Mouse (Mus musculus): ENCODE measurements around the gene Tmigd3. TPM values are rescaled to one million over a fixed set of nuclear protein-coding genes. Genes with fewer than 3 reads are reported as not detected.

Tmigd3 gene
- total and polyA plus RNA-seq, 3 experiments: 0.25 TPM; not detected in 2

- Histone ChIP-seq H3K36me3 (replicated peaks in 1 of 2; ENCODE audit: control insufficient read depth in 1 of 2, insufficient read depth in 1 of 2, low read length in 1 of 2) (no peaks in the 10 kb centered on the region), H3K4me2 (ENCODE audit: insufficient read depth, low read depth, poor library complexity, severe bottlenecking) (peak overlapping the region; percentile 76), H3K4me3 (replicated peaks in 1 of 3; ENCODE audit: low read depth in 2 of 3, low read length in 2 of 3, poor library complexity in 1 of 3) (peak overlapping the region; percentile 55 to 67 (median 60)), H3K9me3 (replicated peaks; ENCODE audit: low read length) (peaks cover 3% of the 10 kb centered on the region), H3K4me1 (ENCODE audit: control insufficient read depth in 1 of 2, insufficient read depth in 2 of 2) (peaks cover 8 to 44% of the 10 kb centered on the region in 2 experiments), H3K27ac (ENCODE audit: insufficient read depth, low read depth) (peak overlapping the region; percentile 97), H3K9ac (ENCODE audit: insufficient read depth, low read depth) (peak overlapping the region; percentile 93), H3K27me3 (replicated peaks) (no peaks in the 10 kb centered on the region), H3K79me2 (replicated peaks; ENCODE audit: control insufficient read depth, extremely low read depth, insufficient read depth, poor library complexity, severe bottlenecking) (no peaks in the 10 kb centered on the region)
- in situ Hi-C loops (cut with MboI; ENCODE audit: low pct_ligation_motif_present, low pct_unique_long_range_greater_than_20kb, low sequenced_read_pairs): loop anchor here (5.0 kb wide), 1 partner anchor 70 kb away; no protein-coding TSS in a partner anchor
- dilution Hi-C loops (cut with MboI; ENCODE audit: extremely low pct_ligation_motif_present, extremely low pct_unique_long_range_greater_than_20kb, low sequenced_read_pairs): no loop called here
- DNase-seq (ENCODE audit: extremely low read depth): peak; percentile 79
- TF ChIP-seq ZNF384 (IDR thresholded peaks at IDR 0.05; ENCODE audit: low read depth, low read length) (peak; percentile 84), POLR2AphosphoS2 (IDR thresholded peaks at IDR 0.05; ENCODE audit: low read depth, low read length) (peak; percentile 65; the same call in 1 of the 2 replicates), NELFE (IDR thresholded peaks at IDR 0.05; ENCODE audit: low read depth, low read length) (peak; percentile 50; the same call in 1 of the 2 replicates), EP300 (IDR thresholded peaks at IDR 0.05; ENCODE audit: low read length) (no peak; the same call in 1 of the 2 replicates), CHD1 (IDR thresholded peaks at IDR 0.05; ENCODE audit: low read depth, low read length) (no peak; the same call in 1 of the 2 replicates), HCFC1 (IDR thresholded peaks at IDR 0.05; ENCODE audit: low read depth, low read length) (peak; percentile 59), POLR2A (IDR thresholded peaks at IDR 0.05; ENCODE audit: low read depth, low read length) (peak; percentile 67), ELF1 (IDR thresholded peaks at IDR 0.05; ENCODE audit: low read depth, low read length) (peak; percentile 59), UBTF (IDR thresholded peaks at IDR 0.05; ENCODE audit: low read depth, low read length) (no peak), TBP (conservative IDR thresholded peaks at IDR 0.05; ENCODE audit: low read depth, low read length) (peak; percentile 94), MAX (IDR thresholded peaks at IDR 0.05; ENCODE audit: low read length) (no peak), MEF2A (IDR thresholded peaks at IDR 0.05; ENCODE audit: borderline replicate concordance, low read depth, low read length) (peak; percentile 62), SIN3A (IDR thresholded peaks at IDR 0.05; ENCODE audit: low read length) (peak; percentile 31; the same call in 1 of the 2 replicates), TCF12 (IDR thresholded peaks at IDR 0.05; ENCODE audit: low read depth, low read length) (no peak), GABPA (IDR thresholded peaks at IDR 0.05; ENCODE audit: insufficient replicate concordance, low read depth, low read length) (no peak), MYC (IDR thresholded peaks at IDR 0.05; ENCODE audit: low read depth, low read length) (no peak), ETS1 (conservative IDR thresholded peaks at IDR 0.05; ENCODE audit: low read depth, low read length) (peak; percentile 51; the same call in 1 of the 2 replicates)
Observed at GRCm38 (mm10) chr3:105891760-105892571, 21.3 kb downstream of the Tmigd3 start.

Data from CH12.LX (cell line).